Mouse (Mus musculus): ENCODE results near the gene Mrpl28.
"Not testable (repeated sequence)": the region's sequence is repeated elsewhere in the genome, so short reads cannot be mapped to it uniquely, and the experiment has no call there.

Gene Mrpl28

GRCm38 (mm10) chr17:26123267-26123684 lies at the start of gene Mrpl28:
Gene Mrpl28 (plus strand): TSS chr17:26123500.
- peak; percentile 90 for DNase-seq (ENCODE audit: extremely low read depth, insufficient read length, low spot score)

DNA sequence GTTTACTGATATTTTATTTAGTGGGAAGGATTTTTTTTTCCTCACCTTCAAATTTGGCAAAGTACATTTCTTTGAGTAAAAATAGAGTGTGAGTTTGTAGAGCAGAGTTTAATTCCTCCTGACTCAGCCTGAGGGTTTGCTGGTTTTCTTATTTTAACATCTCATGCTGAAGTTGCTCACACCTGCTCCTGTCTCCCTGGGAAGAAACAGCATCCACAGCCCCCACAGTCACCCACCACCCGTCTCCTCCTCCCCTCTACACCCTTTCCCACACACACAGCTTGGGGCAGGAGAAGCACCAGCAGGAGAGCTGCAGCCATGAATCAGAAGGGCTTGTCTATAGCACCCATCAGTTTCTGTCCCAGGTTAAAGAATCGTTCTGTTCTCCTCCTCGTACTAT lies 48.1 kb upstream of the Mrpl28 start:
- no peak for DNase-seq (ENCODE audit: extremely low read depth, insufficient read length, low spot score)

- no peak for DNase-seq (ENCODE audit: extremely low read depth, insufficient read length, low spot score)
Measured at GRCm38 (mm10) chr17:26078851-26079250, 44.4 kb upstream of the Mrpl28 start.

GRCm38 (mm10) chr17:26080867-26081266 lies 42.4 kb upstream of the Mrpl28 start:
- no peak for DNase-seq (ENCODE audit: extremely low read depth, insufficient read length, low spot score)

GRCm38 (mm10) chr17:26087059-26087564 lies 36.2 kb upstream of the Mrpl28 start:
- no peak for DNase-seq (ENCODE audit: extremely low read depth, insufficient read length, low spot score)

DNA sequence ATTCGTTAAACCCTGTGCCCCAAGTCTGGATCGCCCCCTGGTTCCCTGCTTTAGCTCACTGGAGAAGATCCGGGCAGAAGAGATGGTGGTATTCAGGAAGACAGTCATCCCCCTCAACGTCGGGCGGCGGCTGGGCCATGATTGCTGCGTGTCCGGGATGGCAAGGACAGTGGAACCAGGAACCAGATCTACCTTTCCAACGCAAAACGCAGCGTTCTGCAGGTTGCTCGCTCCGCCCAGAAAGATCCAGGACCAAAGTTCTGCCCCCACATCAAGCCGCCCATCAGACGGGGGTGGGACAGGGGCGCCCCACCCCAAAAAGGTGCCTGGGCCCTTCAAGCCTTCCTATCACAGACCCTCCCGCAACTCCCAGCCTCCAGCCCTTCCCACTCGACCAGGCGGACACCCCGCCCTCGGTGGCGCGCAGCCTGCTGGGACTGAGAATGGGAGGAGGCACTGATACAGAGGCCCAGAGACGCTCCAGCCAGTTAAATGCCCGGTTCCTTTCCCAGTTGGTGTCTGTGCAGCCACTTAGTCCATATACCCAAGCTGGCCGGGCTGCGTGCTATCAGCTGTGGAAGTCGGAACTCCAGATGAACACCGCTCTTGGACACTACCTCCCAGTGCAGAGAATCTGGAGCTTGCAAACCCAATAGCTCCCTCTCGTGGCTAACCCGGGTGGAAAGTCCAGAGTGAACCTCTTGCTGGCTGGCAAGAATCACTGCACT lies 33.2 kb upstream of the Mrpl28 start, which contains the start of gene Decr2:
Gene Decr2 (minus strand): TSS at position 433 of the 728 bp plus-strand sequence.
- DNase-seq (ENCODE audit: extremely low read depth, insufficient read length, low spot score): peak; percentile 93

GRCm38 (mm10) chr17:26094531-26095110 lies 28.7 kb upstream of the Mrpl28 start:
- no peak for DNase-seq (ENCODE audit: extremely low read depth, insufficient read length, low spot score)

GRCm38 (mm10) chr17:26095121-26095740 lies 28.1 kb upstream of the Mrpl28 start, which contains the start of gene Nme4:
Gene Nme4 (minus strand): TSS chr17:26095602.
- no peak for DNase-seq (ENCODE audit: extremely low read depth, insufficient read length, low spot score)

DNA sequence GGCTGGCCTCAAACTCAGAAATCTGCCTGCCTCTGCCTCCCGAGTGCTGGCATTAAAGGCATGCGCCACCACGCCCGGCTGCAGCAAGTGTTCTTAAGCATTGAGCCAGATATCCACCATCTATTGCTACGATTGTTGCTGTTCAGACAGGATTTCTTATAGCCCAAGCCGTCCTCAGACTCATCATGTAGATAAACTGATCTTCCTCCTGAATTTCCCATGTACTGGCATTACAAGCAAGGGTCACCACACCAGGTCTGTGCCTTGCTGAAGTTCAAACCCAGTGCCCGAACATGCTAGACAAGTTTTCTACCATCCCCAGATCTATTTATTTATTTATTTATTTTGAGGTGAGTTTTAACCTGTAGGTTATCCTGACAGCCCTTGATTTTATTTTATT lies 24.8 kb upstream of the Mrpl28 start:
- no peak for DNase-seq (ENCODE audit: extremely low read depth, insufficient read length, low spot score)

DNA sequence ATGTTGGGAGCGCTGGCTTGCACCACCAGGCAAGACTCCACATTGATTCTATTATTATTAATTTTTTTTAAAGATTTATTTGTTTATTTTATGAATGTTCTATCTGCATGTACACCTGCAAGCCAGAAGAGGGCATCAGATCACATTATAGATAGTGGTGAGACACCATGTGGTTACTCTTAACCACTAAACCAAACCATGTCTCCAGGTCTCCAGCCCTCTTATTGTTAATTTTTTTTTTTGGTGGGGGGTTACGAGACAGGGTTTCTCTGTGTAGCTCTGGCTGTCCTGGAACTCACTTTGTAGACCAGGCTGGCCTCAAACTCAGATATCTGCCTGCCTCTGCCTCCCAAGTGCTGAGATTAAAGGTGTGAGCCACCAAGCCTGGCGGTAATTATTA lies 24.0 kb upstream of the Mrpl28 start:
- DNase-seq (ENCODE audit: extremely low read depth, insufficient read length, low spot score): not testable (repeated sequence)

GRCm38 (mm10) chr17:26100166-26100565 lies 23.1 kb upstream of the Mrpl28 start:
- no peak for DNase-seq (ENCODE audit: extremely low read depth, insufficient read length, low spot score)

GRCm38 (mm10) chr17:26101478-26101877 lies 21.8 kb upstream of the Mrpl28 start:
- peak; percentile 72 for DNase-seq (ENCODE audit: extremely low read depth, insufficient read length, low spot score)

GRCm38 (mm10) chr17:26105619-26106018 lies 17.7 kb upstream of the Mrpl28 start:
- no peak for DNase-seq (ENCODE audit: extremely low read depth, insufficient read length, low spot score)

DNA sequence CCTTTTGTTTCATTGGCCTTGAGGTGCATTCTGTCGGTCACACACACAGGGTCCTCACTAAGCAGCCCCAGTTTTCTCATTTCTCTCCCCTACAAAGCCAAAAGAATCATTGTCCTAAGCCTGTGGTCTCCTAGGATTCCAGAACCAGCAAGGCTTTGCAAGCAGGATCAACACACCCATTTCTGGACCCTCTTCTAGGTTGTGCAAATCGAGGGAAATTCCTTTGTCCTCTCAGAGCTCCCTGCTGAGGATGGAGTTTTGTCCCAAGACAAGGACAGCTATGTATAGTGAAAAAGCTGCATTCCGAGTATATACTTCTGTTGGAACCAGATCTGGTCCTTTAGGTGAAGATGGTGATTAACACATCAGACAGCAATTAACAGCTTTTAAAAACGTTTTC lies 13.1 kb upstream of the Mrpl28 start:
- DNase-seq (ENCODE audit: extremely low read depth, insufficient read length, low spot score): no peak

DNA sequence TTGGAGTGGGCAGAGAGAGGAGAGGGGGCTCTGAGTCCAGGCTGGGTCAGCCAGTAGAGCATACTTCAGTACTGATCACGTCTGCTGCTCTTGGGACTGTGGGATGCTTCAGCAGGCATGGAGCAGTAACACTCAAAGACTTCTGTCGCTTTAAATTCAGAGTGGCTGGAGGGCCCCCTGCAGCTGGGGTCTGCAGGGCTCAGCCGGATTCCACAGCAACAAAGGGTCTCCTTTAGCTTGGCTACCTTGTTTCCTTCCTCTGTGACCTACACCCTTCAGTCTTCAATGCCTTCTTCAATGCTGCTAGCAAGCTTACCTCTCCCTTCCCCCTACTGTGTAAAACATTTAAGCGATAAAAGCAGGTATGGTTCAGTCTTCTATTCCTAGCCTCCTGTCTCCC lies 12.3 kb upstream of the Mrpl28 start:
- DNase-seq (ENCODE audit: extremely low read depth, insufficient read length, low spot score): no peak

DNA sequence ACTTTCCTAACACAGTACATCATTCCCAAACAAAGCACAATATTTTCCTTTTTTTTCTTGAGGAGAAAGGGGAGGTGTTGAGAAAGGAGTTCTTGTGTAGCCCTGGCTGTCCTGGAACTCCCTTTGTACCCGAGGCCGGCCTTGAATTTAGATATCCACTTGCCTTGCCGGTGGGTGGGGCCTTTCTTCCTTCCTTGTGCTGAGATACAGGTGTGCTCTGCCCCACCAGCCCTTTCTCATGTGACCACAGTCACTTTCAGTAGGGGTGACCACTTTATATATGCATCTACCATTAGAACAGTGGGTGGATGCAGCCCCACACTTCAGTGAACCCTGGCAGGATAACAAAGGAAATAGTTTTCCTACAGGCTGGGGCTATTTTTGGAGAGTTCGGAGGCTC lies 11.6 kb upstream of the Mrpl28 start:
- DNase-seq (ENCODE audit: extremely low read depth, insufficient read length, low spot score): no peak

GRCm38 (mm10) chr17:26112751-26113150 lies 10.5 kb upstream of the Mrpl28 start:
- DNase-seq (ENCODE audit: extremely low read depth, insufficient read length, low spot score): no peak

- DNase-seq (ENCODE audit: extremely low read depth, insufficient read length, low spot score): peak; percentile 81
Measured at GRCm38 (mm10) chr17:26113181-26113948, 9.9 kb upstream of the Mrpl28 start, which contains the start of gene Tmem8. Gene Tmem8 (plus strand): TSS chr17:26113299.

DNA sequence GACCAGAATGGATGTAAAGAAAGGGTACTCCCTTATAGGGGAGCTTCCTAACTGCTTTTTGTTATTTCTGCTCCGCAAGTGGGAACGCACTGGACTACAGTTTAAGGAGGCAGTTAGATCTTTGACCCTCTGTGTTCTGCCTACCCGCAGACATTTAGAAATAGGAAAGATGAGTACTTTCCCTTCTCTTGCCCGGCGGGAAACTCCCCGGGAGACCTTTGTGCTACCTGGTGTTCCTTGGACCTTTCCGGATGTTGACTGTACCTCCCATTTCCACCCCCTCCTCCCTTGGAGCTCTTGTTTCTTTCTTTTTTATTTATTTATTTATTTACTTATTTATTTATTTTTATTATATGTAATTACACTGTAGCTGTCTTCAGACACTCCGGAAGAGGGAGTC lies 9.2 kb upstream of the Mrpl28 start:
- no peak for DNase-seq (ENCODE audit: extremely low read depth, insufficient read length, low spot score)

- DNase-seq (ENCODE audit: extremely low read depth, insufficient read length, low spot score): not testable (repeated sequence)
Measured at GRCm38 (mm10) chr17:26114461-26114860, 8.8 kb upstream of the Mrpl28 start.
